Mouse (Mus musculus): ENCODE measurements at regions not wholly inside any gene's neighbourhood (a gene's known extent, or its start where the extent isn't known, plus 50 kb on each side); places are given as distances from the start of the nearest gene placed in this dataset.
A peak's percentile ranks its signal among the peaks of the same experiment; 100 is the strongest.

DNA sequence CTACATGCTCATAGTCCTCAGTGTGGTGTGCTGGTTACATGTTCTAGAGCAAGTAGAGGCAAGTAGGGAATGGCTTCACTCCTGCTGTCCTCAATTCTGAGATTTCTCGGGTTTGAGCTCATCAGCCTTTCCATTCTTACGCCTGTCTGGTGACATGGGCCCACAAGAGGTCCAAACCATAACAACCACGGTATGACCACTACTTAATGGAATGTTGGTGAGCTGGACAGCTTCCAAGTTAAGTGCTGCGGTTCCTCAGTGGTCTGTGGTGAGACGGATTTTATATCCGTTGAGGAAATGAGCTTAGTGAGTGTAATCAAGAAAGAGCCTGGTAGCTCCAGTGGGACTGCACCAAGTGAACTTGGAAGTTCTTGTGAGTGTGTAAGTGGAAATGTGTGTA is 381.6 kb downstream of the 1810013L24Rik start:
- DNase-seq (ENCODE audit: low spot score in 2 of 2) = no peak
- intact Hi-C loops (cut with DNase I) = loop anchor here (5.0 kb wide), 1 partner anchor 36 kb away; no protein-coding TSS in a partner anchor

DNA sequence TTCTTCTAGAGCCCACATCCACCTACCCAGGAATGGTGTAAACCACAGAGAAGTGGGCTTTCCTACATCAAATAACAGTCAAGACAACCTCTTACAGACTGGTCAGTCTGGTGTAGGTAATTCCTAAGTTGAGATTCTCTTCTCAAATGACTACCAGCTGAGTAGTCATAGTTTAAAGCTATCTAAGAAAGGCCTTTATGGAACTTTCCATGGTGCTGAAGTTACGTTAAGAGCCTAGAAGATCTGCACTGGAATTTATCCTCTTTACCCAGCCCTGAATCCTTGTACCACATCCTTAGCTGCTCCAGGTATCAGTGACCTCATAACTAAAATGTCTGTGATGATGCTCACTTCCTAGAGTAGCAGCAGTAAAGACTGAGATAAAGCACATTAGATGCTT is 385.2 kb downstream of the 1810013L24Rik start:
- DNase-seq (ENCODE audit: low spot score in 2 of 2) = no peak
- intact Hi-C loops (cut with DNase I) = no loop called here

DNA sequence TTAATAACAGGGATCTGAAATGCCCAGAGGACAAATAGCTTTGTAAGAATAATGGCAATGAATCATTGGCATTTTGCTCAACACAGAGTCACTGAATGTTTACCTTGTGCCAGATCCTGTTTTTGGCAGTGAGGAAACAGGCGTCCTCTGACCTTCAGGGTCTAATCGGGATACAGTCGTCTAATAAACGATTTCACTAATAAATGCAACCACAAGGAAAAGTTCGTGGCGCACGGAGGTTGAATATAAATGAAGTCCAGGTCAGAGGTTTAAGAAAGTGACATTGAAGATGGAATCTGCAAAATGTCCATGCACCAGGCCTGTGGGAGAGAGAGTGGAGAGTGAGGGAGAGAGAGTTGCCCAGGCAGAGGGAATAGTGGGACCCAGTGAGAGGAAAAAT is 387.5 kb downstream of the 1810013L24Rik start:
- no peak for DNase-seq (ENCODE audit: low spot score in 2 of 2)
- intact Hi-C loops (cut with DNase I) = no loop called here

DNA sequence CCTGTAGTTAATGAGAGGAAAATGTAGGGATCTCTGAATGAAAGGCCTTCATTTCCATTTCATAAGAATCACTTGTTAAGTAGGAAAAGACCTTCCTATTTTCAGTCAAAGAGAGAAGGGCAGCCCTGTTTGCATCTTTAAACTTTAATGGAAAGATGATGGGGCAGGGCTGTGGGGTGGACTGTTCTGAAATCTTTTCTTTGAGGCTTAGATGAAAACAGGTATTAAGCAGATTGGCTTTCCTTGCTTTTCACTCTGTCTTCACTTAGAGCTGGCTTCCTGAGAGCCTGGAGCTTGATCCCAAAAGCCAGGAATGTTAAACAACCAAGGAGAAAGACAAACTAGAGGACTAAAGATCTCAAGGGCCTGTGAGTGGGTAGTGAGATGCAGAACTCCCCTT is 400.3 kb downstream of the 1810013L24Rik start:
- DNase-seq (ENCODE audit: low spot score in 2 of 2) = no peak
- intact Hi-C loops (cut with DNase I) = no loop called here

DNA sequence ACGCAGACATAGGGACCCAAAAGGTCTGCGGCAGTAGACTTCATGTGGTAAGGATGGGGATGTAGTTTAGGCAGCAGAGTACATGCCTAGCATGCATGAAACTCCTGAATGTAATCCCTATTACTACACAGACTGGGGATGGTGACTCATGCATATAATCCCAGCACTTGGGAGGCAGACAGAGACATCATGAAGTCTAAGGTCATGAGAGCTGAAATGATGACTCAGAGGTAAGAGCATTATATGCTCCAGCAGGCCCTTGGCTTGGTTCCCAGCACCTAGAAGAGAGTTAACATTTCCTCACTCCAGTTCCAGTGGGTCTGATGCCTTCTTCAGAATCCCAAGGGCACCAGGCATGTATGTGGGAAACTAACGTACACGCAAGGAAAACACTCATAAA is 412.2 kb downstream of the 1810013L24Rik start:
- DNase-seq (ENCODE audit: low spot score in 2 of 2) = no peak
- intact Hi-C loops (cut with DNase I) = no loop called here

DNA sequence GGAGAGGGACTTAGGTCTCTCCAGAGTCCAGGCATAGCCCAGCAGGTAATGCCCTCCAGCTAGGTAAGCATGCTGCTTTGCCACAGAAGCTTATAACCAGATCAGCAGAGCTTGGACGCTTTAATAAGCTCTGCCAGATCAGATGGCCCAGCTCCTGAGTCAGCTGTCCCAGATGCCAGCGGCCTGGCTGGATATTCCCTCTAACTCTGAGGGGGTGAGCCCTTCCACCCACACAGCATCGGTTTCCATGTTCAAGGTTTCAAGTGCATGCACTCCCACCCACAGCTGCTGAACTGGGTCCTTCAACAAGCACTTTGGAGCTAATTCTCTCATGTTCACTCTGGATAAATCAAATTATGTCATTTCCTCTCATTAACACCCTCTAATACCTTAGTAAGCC is 417.3 kb downstream of the 1810013L24Rik start:
- no peak for DNase-seq (ENCODE audit: low spot score in 2 of 2)
- intact Hi-C loops (cut with DNase I) = loop anchor here (5.0 kb wide), 1 partner anchor 35 kb away; no protein-coding TSS in a partner anchor

DNA sequence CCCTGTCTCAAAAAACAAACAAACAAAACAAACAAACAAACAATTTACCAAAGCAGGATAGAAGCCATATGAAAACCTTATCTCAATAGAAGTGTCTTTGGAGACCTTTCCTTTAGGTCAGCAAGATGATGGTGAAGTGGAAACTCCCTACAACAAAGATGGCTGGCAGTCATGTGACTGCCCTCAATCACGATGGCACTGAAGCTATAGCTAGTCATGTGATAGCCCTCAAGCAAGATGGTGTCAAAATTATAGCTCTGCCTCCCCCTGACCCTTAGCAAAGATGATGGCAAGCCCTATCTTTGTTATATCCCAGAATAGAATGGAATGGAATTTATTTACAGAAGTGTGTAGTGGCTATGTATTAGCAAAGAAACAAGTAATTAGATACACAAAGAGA is 423.2 kb downstream of the 1810013L24Rik start:
- DNase-seq (ENCODE audit: low spot score in 2 of 2) = no peak
- intact Hi-C loops (cut with DNase I) = no loop called here

DNA sequence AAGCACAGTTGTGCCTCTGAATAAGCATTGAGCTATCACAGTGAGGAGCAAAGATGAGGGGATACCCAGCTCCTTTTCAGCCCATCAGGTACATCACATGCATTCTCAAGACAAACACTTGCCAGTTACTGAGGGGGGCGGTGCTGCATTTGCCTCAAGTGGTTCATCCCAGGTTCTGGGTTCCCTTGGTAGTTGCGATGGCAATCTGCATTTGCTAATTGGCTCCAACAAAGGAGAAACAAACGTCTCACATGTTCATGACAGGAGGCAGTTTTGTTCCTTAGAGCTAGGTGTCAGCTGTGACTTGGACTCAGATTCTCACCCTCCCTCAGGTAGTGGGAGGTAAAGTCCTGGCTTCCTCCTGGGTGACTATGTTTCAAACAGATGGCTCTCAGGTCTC is 425.5 kb downstream of the 1810013L24Rik start:
- intact Hi-C loops (cut with DNase I) = no loop called here
- DNase-seq (ENCODE audit: low spot score in 2 of 2) = peak in 1 of 2 experiments; percentile 58

DNA sequence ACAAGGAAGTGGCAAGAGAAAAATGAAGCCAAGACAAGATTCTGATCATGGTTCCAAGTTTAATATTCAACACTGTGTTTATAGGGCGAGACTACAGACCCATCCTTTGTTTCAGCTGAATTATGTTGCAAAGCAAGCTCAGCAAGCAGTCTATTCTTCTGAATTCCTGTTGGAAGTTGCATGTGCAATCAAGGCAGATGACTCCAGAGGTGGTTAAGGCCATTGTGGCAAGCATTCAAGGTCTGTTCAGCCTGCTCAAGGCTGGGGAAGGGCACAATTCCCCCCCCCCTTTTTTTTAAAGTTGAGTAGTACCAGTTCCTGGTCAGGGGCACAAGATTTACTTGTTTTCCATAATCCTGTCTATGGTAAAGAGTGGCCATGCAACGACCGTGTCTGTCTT is 431.1 kb downstream of the 1810013L24Rik start:
- intact Hi-C loops (cut with DNase I) = no loop called here
- DNase-seq (ENCODE audit: low spot score in 2 of 2) = no peak

DNA sequence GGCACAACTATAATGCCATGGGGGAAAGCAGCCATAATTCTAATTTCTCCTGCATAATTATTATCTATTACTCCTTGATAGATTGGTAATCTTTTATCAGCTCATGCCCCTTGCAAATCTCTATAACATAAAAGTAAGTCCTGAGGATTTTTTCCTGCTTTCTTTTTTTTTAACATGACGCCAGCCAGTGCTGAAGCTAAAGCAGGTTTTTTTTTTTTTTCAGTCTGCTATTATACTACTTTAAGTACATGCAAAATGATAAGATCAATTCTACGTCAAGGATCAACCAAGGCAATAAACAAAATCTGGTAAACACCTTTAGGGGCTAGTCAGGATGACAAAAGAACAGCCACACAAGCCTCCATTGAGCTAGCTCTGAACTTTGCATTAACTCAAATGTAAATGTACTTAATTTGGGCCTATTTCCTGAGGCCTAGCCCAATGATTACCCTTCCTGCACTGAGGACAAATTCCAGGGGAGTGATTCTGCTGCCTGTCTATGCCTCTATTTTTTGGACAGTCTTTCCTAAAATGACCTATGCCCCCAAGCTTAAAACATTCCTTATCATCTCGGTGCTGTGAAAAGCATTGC is 434.8 kb downstream of the 1810013L24Rik start:
- DNase-seq (ENCODE audit: low spot score in 2 of 2) = no peak
- intact Hi-C loops (cut with DNase I) = no loop called here

DNA sequence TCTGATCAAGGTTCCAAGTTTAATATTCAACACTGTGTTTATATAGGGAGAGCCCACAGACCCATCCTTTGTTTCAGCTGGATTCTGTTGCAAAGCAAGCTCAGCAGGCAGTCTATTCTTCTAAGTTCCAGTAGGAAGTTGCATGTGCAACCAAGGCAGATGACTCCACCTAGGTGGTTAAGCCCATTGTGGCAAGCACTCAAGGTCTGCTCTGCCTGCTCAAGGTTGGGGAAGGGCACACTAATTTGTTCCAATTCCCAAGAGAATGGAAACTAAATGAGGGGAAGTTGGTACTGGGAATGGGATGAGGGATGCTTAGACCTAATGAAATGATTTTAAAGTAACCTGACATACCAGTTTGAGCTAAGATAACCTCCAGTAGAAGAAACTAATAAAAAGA is 437.3 kb downstream of the 1810013L24Rik start:
- no peak for DNase-seq (ENCODE audit: low spot score in 2 of 2)

DNA sequence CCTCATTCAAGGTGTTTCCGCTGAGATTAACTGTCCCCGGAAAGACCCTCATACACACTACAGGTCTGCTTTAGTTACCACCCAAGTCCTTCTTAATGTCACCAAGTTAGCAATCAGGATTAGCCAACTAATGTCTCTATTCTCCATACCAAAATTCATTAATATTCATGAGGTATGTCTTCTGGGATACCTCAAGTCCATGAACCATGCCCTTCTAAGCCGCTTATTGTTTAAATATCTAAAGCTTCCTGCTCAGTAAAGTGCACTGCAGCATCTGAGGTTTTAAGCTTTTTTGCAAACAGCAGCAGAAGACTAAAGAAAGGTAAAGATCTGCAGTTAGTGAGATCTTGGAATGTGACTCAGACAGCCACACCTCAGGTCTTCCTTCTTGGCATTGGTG is 440.2 kb downstream of the 1810013L24Rik start:
- no peak for DNase-seq (ENCODE audit: low spot score in 2 of 2)
- intact Hi-C loops (cut with DNase I) = loop anchor here (10.0 kb wide), 1 partner anchor 245 kb away; no protein-coding TSS in a partner anchor

More for the DNA sequence above, 437.3 kb downstream of the 1810013L24Rik start:
- intact Hi-C loops (cut with DNase I) = no loop called here

DNA sequence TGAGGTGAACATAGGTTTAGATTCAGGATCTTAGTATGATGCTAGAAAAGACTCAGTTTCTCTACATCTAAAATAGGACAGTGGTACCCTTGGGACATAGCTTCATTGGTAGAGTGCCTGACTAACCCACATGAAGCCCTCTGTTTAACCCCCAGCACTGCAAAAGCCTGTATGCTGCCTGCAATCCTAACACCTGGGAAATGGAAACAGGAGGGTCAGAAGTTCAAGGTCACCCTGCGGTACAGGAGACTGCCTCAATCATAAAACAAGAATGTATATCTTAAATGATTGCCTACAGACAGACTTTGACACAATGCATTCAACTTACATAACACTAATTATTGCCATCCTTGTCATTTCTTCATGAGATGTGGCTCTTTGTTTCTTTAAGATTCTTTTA is 440.8 kb downstream of the 1810013L24Rik start:
- intact Hi-C loops (cut with DNase I) = loop anchor here (10.0 kb wide), 1 partner anchor 246 kb away; no protein-coding TSS in a partner anchor
- DNase-seq (ENCODE audit: low spot score in 2 of 2) = no peak

DNA sequence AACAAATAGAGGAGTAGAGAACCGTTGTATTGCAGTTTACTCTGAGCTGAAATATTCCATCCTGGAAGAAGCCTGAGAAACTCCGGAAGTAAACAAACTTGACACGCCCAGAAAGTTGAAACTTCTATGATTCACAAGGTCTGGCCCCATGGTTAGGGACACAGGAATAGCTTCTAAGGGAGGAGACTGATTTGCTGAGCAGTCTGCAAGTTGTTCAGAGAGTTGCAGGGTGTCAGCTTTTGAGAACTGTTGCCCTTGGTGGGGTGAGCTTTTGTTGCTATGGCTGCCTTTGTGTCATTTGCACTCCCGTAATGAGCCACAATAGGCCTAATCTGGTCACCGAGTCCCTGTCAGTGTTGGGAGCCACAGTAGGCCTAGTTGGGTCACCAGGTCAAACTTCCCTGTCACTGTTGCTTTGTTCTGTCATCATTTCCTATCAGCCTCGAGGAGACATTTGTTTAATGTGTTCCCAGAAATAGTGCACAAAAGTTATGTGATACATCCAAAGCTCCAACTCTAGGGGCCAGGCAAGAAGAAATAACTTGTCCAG is 443.9 kb downstream of the 1810013L24Rik start:
- intact Hi-C loops (cut with DNase I) = loop anchor here (10.0 kb wide), 1 partner anchor 249 kb away; no protein-coding TSS in a partner anchor
- DNase-seq (ENCODE audit: low spot score in 2 of 2) = no peak

DNA sequence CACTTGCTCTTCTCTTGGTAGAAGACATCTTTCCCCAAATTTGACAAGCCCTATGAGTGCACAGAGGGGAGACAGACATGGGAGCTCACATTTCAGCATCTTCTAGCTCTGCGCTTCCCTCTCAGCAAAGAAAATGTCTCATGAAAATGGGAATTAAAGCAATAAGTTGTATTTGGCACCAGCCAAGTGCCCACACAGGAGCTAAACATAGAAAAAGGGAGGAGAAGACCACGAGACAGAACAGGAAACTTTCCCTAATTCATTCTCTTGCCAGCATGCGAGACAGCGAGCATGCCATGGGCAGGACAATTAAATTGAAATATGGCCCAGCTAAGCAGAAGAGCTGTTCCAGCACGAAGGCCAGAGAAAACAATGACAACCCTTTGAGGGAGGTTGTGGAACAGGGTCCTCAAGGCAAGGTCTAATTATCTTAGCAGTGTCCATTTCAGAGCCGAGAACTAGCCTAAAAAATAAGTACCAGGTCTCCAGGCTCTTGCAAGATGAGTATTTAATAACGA is 444.7 kb downstream of the 1810013L24Rik start:
- peak in 1 of 2 experiments; percentile 23 for DNase-seq (ENCODE audit: low spot score in 2 of 2)

DNA sequence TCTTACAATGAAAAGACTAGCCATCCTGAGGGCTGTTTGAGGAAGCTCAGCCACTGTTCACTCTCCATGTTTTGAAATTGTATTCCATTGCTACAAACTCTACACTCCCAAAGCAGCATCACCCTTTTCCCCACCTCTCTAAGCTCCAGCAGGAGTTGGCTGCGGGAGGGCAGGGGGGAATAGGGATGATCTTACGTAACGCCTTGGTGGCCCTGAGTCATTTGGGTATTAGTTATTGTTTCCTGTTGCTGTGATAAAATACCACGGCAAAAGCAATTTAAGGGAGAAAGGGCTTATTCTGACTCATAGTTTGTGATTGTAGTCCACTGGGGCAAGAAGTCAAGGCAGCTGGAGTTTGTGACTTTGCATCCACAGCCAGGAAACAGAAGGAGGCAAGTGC is 445.5 kb downstream of the 1810013L24Rik start:
- no peak for DNase-seq (ENCODE audit: low spot score in 2 of 2)
- intact Hi-C loops (cut with DNase I) = loop anchor here (10.0 kb wide), 1 partner anchor 251 kb away; no protein-coding TSS in a partner anchor

More for the DNA sequence above, 444.7 kb downstream of the 1810013L24Rik start:
- intact Hi-C loops (cut with DNase I) = loop anchor here (10.0 kb wide), 1 partner anchor 250 kb away; no protein-coding TSS in a partner anchor

DNA sequence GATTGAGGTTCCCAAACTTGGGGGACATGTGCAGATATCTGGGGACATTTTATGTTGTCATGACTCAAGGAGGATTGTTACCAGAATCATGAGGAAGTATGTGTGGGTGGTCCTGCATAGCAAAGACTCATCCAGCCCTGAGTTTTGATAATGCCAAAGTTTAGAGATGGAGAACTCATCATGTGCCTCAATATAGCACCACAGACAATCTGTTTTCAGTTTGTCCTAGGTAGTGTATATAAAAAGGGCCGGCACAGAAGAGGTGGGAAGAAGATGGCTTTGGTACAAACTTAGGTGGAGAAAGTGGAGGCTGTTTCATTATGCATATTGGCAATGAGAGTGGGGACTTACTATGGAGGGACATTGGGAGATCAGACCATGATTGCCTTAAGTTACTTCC is 447.2 kb downstream of the 1810013L24Rik start:
- no peak for DNase-seq (ENCODE audit: low spot score in 2 of 2)
- intact Hi-C loops (cut with DNase I) = loop anchor here (10.0 kb wide), 1 partner anchor 252 kb away; no protein-coding TSS in a partner anchor

DNA sequence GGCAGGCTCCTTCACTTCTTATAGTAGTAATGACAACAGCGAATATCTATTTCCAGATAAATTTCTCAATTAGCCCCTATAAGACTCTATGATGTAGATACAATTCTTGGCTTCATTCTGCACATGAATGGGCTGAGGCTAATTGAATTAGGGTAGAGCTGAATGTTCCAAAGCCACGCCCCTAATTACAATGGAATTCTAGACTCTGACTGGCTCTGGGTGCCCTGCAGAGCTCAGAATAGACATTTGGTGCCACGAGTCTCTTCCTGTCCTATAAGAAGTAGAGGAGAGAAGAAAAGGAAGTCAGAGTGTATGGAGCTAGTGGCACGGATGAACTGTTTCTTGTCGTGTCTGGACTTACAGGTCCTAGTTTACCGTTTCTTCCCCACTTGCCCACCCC is 449.8 kb downstream of the 1810013L24Rik start:
- DNase-seq (ENCODE audit: low spot score in 2 of 2) = no peak
- intact Hi-C loops (cut with DNase I) = loop anchor here (10.0 kb wide), 2 partner anchors 255 to 715 kb away; partner anchors contain the start of gene Grin2a

DNA sequence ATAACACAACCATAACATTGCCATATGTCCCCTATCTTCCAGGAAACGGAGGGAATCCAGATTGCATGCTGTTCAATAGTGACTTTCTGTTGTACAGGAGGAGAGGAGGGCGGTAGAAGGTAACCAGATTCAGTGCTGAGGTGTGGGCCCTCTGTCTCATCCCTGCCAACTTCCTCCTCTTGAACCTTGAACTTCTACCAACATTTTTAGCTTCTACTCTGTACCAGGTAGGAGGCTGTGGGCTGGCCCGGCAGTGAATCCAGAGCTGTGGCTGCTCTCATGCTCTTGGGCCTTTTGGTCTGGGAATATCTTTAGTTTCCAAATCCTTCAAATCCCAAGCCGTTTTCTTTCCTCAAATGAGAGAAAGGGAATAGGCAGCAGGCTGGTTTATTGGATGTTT is 450.5 kb downstream of the 1810013L24Rik start:
- DNase-seq (ENCODE audit: low spot score in 2 of 2) = no peak
- intact Hi-C loops (cut with DNase I) = loop anchor here (10.0 kb wide), 1 partner anchor 714 kb away; the partner anchor contains the start of gene Grin2a

DNA sequence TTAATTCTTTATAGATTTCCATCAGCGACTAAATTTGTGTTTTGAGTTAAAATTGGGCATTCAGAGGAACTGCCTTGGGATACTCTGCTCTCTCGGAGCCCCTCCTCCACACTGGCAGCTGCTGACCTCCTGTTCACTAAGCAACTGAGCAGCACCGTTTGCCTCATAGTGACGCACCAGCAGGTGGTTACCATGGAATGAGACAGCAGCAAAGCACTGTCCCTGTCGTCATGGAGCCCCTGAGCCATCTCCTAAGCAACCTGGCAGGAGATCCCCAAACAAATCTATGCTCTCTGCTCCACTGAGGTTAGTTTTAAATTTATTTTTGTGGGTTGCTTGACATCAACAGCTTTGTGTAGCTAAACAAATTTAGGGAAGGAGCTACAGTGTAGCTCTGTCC is 451.0 kb downstream of the 1810013L24Rik start:
- intact Hi-C loops (cut with DNase I) = loop anchor here (10.0 kb wide), 1 partner anchor 714 kb away; the partner anchor contains the start of gene Grin2a

More for the DNA sequence above, 451.0 kb downstream of the 1810013L24Rik start:
- peak; percentile 77 to 89 for DNase-seq (ENCODE audit: low spot score in 2 of 2)

Measured in left cerebral cortex, postnatal 14 days (tissue).